Mouse (Mus musculus) midbrain, embryonic 12.5 days (tissue): Measurements from ENCODE around the gene Kif6. TPM values are rescaled to one million over a fixed set of nuclear protein-coding genes. Genes with fewer than 3 reads are reported as not detected.

Source experiments
- ATAC-seq: fragments of 200-750 bp; cut with Nextera tagmentation; 2 replicates; pipeline ENCODE4 v1.8.0; 2017; ENCODE audit warnings: low read depth, moderate TSS enrichment, moderate library complexity; ENCODE audit not compliant: low FRiP score
- H3K27ac ChIP-seq: fragments of 300-500 bp; sonication (generic); replicated peaks from 2 replicates; pipeline ENCODE4 v1.5.1; 2016; ENCODE audit warnings: mild to moderate bottlenecking
- H3K27me3 ChIP-seq: fragments of 300-500 bp; sonication (generic); 2 replicates; pipeline ENCODE4 v1.6.1; 2016; ENCODE audit warnings: mild to moderate bottlenecking
- H3K36me3 ChIP-seq: fragments of 300-500 bp; sonication (generic); 2 replicates; pipeline ENCODE4 v1.6.1; 2016
- H3K4me1 ChIP-seq: fragments of 300-500 bp; sonication (generic); 2 replicates; pipeline ENCODE4 v1.6.1; 2016
- H3K4me2 ChIP-seq: fragments of 300-500 bp; sonication (generic); replicated peaks from 2 replicates; pipeline ENCODE4 v1.6.1; 2016; ENCODE audit warnings: mild to moderate bottlenecking, moderate library complexity
- H3K4me3 ChIP-seq: fragments of 300-500 bp; sonication (generic); 2 replicates; pipeline ENCODE4 v1.5.1; 2016; ENCODE audit warnings: mild to moderate bottlenecking
- H3K9ac ChIP-seq: fragments of 300-500 bp; sonication (generic); replicated peaks from 2 replicates; pipeline ENCODE4 v1.6.1; 2016; ENCODE audit warnings: mild to moderate bottlenecking, moderate library complexity
- H3K9me3 ChIP-seq: fragments of 300-500 bp; sonication (generic); 2 replicates; pipeline ENCODE4 v1.6.1; 2016; ENCODE audit warnings: mild to moderate bottlenecking
- WGBS: fragments of 180-500 bp; shearing (Covaris S2); methylation state at CpG from one replicate; pipeline ENCODE4 v1.1.7; 2016; 5-methylcytosine and 5-hydroxymethylcytosine counted together
- polyA plus RNA-seq: library from polyadenylated mRNA; unstranded; fragments of >200 nt; fragmentation: Nextera tagmentation; extraction: Ambion mirVana; gene quantifications from 2 replicates; pipeline ENCODE4 v1.2.1, GENCODE M21; 2016

Kif6 gene
- polyA plus RNA-seq, 1 experiment from 2014 or later = 2.1 TPM

DNA sequence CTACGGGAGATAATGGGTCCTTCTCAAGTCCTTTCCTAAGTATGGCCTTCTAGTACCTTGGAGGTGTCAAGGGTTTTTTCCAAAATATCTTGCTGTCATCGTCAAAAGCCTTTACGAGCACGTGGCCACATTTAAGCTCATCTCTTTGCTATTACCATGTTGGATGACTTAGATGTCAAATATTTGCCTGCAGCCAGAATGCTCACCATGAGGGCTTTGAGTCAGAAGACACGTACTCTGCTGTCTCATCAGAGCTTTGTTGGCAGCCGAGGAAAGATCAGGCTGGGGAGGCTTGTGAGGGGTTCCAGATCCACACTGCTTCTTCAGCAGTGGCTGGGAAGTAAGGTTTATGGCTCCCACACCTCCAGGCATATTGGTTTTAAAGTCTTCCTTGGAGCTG lies 53.4 kb downstream of the Kif6 start:
- 85% methylated on average over 6 of the region's 6 CpGs for WGBS
- no peak for ATAC-seq

DNA sequence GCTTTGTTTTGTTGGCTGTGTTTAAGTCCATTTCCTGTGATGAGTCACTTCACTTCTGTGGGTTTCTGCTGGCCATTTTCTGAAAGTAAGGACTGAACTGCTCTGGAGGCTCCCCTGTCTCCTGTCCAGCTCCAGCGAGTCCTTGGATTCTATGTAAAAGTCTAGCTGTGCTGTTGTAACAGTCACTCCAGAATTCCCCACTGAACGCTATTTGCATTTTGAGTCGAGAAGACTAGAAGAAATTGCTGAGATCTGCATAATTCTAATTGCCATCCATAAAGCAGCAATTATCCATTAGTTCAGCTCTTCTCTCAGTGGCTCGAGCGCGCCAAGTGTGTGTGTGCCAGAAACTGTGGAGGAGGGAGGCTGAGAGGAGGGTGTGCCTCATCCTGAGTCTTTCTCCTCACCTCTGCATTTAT lies 57.0 kb downstream of the Kif6 start:
- no peak overlapping the region for H3K9ac ChIP-seq
- H3K36me3 ChIP-seq = no peaks in the 10 kb centered on the region
- no peak overlapping the region for H3K4me3 ChIP-seq
- WGBS = 81% methylated on average over 6 of the region's 6 CpGs
- no peak overlapping the region for H3K4me2 ChIP-seq
- H3K9me3 ChIP-seq = no peaks in the 10 kb centered on the region
- H3K27me3 ChIP-seq = no peaks in the 10 kb centered on the region
- H3K4me1 ChIP-seq = no peaks in the 10 kb centered on the region
- H3K27ac ChIP-seq = no peak overlapping the region
- no peak for ATAC-seq

More for the DNA sequence above, 53.4 kb downstream of the Kif6 start:
- H3K4me2 ChIP-seq = no peak overlapping the region
- H3K9me3 ChIP-seq = no peaks in the 10 kb centered on the region
- H3K4me1 ChIP-seq = no peaks in the 10 kb centered on the region
- H3K36me3 ChIP-seq = no peaks in the 10 kb centered on the region
- H3K27me3 ChIP-seq = no peaks in the 10 kb centered on the region
- H3K27ac ChIP-seq = no peak overlapping the region
- no peak overlapping the region for H3K4me3 ChIP-seq
- H3K9ac ChIP-seq = no peak overlapping the region

GRCm38 (mm10) chr17:49672421-49672820 lies 57.5 kb downstream of the Kif6 start:
- no peak overlapping the region for H3K9ac ChIP-seq
- no peaks in the 10 kb centered on the region for H3K4me1 ChIP-seq
- WGBS = 90% methylated on average over 5 of the region's 5 CpGs
- no peaks in the 10 kb centered on the region for H3K9me3 ChIP-seq
- no peaks in the 10 kb centered on the region for H3K36me3 ChIP-seq
- H3K4me3 ChIP-seq = no peak overlapping the region
- no peak overlapping the region for H3K27ac ChIP-seq
- H3K4me2 ChIP-seq = no peak overlapping the region
- no peaks in the 10 kb centered on the region for H3K27me3 ChIP-seq
- no peak for ATAC-seq

DNA sequence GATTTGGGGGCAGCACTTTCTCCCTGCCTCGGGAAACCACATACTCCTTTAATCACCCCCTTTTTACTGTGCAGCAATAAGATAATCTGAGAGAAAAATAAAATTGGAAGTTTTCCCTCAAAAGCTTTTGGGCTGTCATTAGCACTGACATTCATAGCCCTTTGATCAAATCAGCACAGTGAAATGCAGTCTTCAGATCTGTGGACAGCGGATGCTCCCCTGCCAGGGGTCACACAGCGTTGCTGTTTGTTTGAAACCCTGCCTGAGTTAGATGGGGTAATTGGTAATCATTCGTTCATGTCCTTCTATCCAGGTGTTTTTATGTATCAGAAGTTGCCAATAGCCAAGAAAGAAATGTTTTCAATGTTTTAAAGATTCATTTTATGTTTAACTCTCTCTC lies 60.7 kb downstream of the Kif6 start:
- Histone ChIP-seq H3K36me3 (no peaks in the 10 kb centered on the region), H3K27me3 (no peaks in the 10 kb centered on the region), H3K27ac (no peak overlapping the region), H3K4me3 (no peak overlapping the region), H3K4me2 (no peak overlapping the region), H3K4me1 (no peaks in the 10 kb centered on the region), H3K9me3 (no peaks in the 10 kb centered on the region), H3K9ac (no peak overlapping the region)
- 79% methylated on average over 4 of the region's 4 CpGs for WGBS
- ATAC-seq = no peak

GRCm38 (mm10) chr17:49681410-49681809 lies 66.5 kb downstream of the Kif6 start:
- Histone ChIP-seq H3K9ac (no peak overlapping the region), H3K4me3 (no peak overlapping the region), H3K36me3 (no peaks in the 10 kb centered on the region), H3K27ac (no peak overlapping the region), H3K4me1 (no peaks in the 10 kb centered on the region), H3K9me3 (no peaks in the 10 kb centered on the region), H3K4me2 (no peak overlapping the region), H3K27me3 (no peaks in the 10 kb centered on the region)
- WGBS = 62% methylated on average over 8 of the region's 8 CpGs
- no peak for ATAC-seq

DNA sequence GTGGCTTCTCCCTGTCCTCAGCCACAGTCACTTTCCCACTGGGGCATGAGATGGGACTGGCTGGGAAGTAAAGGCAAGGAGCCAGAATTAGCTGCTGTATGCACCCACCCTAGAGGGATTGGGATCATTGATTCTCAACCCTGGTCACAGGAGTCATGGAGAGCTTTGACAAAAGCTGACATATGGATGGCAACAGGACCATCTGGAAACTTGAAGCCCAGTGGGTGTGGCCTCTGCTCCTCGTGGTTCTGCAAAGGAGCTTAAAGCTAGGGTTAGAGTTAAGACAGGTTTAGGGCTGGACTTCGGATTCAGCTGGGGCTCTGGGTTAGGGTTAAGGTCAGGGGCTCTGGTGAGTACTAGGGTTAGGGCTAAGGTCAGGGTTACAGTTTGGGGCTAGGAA lies 69.2 kb downstream of the Kif6 start:
- Histone ChIP-seq H3K27ac (no peak overlapping the region), H3K9ac (no peak overlapping the region), H3K36me3 (no peaks in the 10 kb centered on the region), H3K4me3 (no peak overlapping the region), H3K27me3 (no peaks in the 10 kb centered on the region), H3K4me1 (no peaks in the 10 kb centered on the region), H3K9me3 (no peaks in the 10 kb centered on the region), H3K4me2 (no peak overlapping the region)
- WGBS = 11% methylated on average over 2 of the region's 2 CpGs
- ATAC-seq = no peak

GRCm38 (mm10) chr17:49690607-49691454 lies 75.9 kb downstream of the Kif6 start:
- H3K4me2 ChIP-seq = no peak overlapping the region
- WGBS = 64% methylated on average over 10 of the region's 10 CpGs
- no peaks in the 10 kb centered on the region for H3K9me3 ChIP-seq
- no peaks in the 10 kb centered on the region for H3K36me3 ChIP-seq
- H3K4me3 ChIP-seq = no peak overlapping the region
- no peak for ATAC-seq
- H3K9ac ChIP-seq = no peak overlapping the region
- no peak overlapping the region for H3K27ac ChIP-seq
- H3K27me3 ChIP-seq = no peaks in the 10 kb centered on the region
- 0 out of 2 replicates have a peak, but pooled peaks cover 5% of the 10 kb centered on the region for H3K4me1 ChIP-seq

DNA sequence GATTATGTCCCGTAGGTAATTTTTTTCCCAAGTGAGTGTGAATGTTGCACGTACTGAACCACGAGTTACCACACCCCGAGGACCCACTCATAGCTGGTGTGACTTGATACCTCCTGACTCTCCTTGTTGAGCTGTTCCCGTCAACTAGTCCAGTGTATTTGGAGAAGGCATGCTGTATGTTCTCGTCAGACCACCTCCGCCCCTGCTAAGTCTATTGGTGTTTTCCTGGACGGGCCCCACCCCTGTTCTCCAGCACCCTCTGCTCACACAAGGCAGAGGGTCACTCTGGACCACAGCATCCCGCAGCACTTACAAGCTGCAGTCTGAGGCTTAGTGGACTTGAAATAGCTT lies 76.5 kb downstream of the Kif6 start:
- ATAC-seq = no peak
- no peaks in the 10 kb centered on the region for H3K36me3 ChIP-seq
- H3K4me1 ChIP-seq = 0 out of 2 replicates have a peak, but pooled peaks cover 5% of the 10 kb centered on the region
- H3K4me3 ChIP-seq = no peak overlapping the region
- H3K27me3 ChIP-seq = no peaks in the 10 kb centered on the region
- H3K4me2 ChIP-seq = no peak overlapping the region
- WGBS = 78% methylated on average over 9 of the region's 9 CpGs
- no peak overlapping the region for H3K9ac ChIP-seq
- H3K27ac ChIP-seq = no peak overlapping the region
- H3K9me3 ChIP-seq = no peaks in the 10 kb centered on the region

DNA sequence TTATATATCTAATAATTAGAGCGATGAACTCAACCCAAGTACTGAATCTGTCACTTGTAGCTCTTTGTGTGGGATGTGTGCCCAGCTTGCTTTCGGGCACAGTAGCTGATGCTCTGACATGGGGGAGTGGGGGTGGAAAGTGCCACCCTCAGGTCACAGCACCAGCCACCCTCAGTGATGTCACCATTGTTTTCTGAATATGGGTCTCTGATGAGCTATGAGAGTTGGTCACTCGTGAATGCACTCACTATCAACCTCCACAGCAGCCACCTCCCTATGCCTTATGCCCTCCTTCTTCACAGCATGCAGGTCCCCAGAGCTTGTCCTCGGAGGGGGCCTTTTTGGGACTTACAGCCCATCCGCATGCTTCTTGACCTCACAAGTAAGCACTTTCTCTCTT lies 78.3 kb downstream of the Kif6 start:
- Histone ChIP-seq H3K9ac (no peak overlapping the region), H3K27me3 (no peaks in the 10 kb centered on the region), H3K4me1 (0 out of 2 replicates have a peak, but pooled peaks cover 5% of the 10 kb centered on the region), H3K36me3 (no peaks in the 10 kb centered on the region), H3K27ac (no peak overlapping the region), H3K9me3 (no peaks in the 10 kb centered on the region), H3K4me3 (no peak overlapping the region), H3K4me2 (no peak overlapping the region)
- ATAC-seq = no peak
- WGBS = 87% methylated on average over 5 of the region's 5 CpGs

DNA sequence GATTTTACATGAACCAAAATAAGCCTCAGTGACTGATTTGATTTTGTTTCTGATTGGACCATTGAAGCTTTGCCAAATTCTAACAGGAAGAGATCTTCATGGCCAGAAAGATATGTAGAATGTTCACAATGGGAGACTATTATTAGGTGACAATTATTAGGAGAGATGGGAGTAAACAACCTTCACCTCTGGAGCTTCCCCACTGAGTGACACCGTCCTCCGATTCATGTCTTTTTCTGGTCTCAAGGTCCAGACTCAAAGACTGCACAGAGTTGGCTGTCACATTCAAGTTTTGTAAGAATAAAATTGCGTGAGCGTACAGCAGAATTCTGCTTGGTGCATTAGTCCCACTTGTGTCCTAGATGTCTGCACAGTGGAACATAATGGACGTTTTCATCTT lies 82.3 kb downstream of the Kif6 start:
- H3K36me3 ChIP-seq = no peaks in the 10 kb centered on the region
- H3K27me3 ChIP-seq = no peaks in the 10 kb centered on the region
- H3K9me3 ChIP-seq = no peaks in the 10 kb centered on the region
- H3K4me1 ChIP-seq = no peaks in the 10 kb centered on the region
- H3K27ac ChIP-seq = no peak overlapping the region
- ATAC-seq = no peak
- H3K4me3 ChIP-seq = no peak overlapping the region
- H3K4me2 ChIP-seq = no peak overlapping the region
- WGBS = 96% methylated on average over 5 of the region's 5 CpGs
- no peak overlapping the region for H3K9ac ChIP-seq

DNA sequence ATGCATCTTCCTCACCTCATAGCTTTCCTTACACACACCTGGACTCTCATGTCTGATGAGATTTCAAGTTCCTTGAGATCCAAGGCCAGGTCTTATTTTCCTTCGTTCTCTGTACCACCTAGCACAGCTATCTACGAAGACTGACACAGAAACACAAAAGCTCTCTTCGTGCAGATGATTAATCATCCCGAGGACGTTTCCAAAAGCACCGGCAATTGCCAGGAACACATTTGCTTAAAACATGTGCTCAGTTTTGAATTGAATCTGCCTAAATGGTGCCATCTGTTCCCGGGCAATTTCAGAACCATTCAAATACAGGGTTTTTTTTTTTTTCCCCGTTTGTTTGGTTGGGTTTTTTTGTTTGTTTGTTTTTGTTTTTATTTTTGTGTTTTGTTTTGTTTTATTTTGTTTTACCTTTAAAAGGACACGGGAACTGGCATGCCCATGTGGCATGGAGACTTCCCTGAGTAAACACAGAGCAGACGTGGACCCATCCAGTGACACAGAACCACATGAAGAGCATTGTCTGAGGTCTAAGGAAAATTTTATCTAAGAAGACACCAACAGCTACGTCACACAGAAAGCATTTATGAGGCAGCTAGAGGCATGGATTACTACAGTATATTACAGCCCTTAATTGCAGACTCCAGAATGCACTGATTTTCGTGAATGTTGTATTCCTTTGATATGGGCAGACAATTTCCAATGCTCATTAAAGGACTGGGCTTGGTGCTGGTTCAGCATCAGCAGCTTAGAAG lies 88.7 kb downstream of the Kif6 start:
- no peak overlapping the region for H3K4me3 ChIP-seq
- H3K4me2 ChIP-seq = no peak overlapping the region
- no peaks in the 10 kb centered on the region for H3K27me3 ChIP-seq
- no peak for ATAC-seq
- no peak overlapping the region for H3K27ac ChIP-seq
- H3K36me3 ChIP-seq = no peaks in the 10 kb centered on the region
- 85% methylated on average over 12 of the region's 12 CpGs for WGBS
- no peaks in the 10 kb centered on the region for H3K9me3 ChIP-seq
- H3K4me1 ChIP-seq = no peaks in the 10 kb centered on the region
- H3K9ac ChIP-seq = no peak overlapping the region

DNA sequence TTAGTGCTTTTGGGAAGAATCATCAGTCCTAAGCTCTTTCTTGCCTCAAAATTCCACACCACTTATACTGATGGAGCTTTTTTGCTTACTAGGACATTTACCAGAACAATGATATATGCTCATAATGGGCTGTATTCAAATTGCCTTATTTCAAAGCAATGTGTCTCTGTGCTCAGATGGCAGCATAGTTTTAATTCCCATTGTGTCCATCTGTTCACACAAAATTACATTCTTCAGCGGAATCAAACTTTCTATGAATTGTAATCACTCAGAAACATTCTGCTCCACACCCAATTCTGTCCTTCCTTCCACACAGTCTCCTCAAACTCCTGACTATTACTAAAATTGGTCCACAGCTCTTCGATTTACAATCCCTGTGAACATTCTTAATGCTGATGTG lies 94.3 kb downstream of the Kif6 start:
- Histone ChIP-seq H3K4me2 (no peak overlapping the region), H3K27me3 (no peaks in the 10 kb centered on the region), H3K9ac (no peak overlapping the region), H3K4me3 (no peak overlapping the region), H3K36me3 (no peaks in the 10 kb centered on the region), H3K4me1 (no peaks in the 10 kb centered on the region), H3K27ac (no peak overlapping the region), H3K9me3 (no peaks in the 10 kb centered on the region)
- ATAC-seq = no peak
- WGBS = 76% methylated on average over 2 of the region's 2 CpGs
